Mouse (Mus musculus) cerebellum, adult (tissue): ENCODE measurements around the gene Trim50.

Experiments used
- ATAC-seq: cut with Nextera tagmentation; 2 replicates; pipeline ENCODE4 v1.9.2; 2017; ENCODE audit warnings: mild to moderate bottlenecking, moderate library complexity, mixed read lengths; ENCODE audit not compliant: insufficient number of reproducible peaks, low FRiP score, low TSS enrichment

Gene Trim50

GRCm38 (mm10) chr5:135352995-135353394 is at the start of gene Trim50:
Gene Trim50, plus strand, starts transcription at chr5:135353295.
- no peak for ATAC-seq

- no peak for ATAC-seq
Measured at GRCm38 (mm10) chr5:135306321-135306965, 46.7 kb upstream of the Trim50 start.

- no peak for ATAC-seq
Measured at GRCm38 (mm10) chr5:135316177-135316576, 36.9 kb upstream of the Trim50 start.

GRCm38 (mm10) chr5:135319856-135320255 is 33.2 kb upstream of the Trim50 start:
- ATAC-seq = no peak

- ATAC-seq = no peak
Measured at GRCm38 (mm10) chr5:135322197-135322596, 30.9 kb upstream of the Trim50 start.

GRCm38 (mm10) chr5:135326121-135326659 is 26.9 kb upstream of the Trim50 start:
- ATAC-seq = no peak

- no peak for ATAC-seq
Measured at GRCm38 (mm10) chr5:135329471-135329870, 23.6 kb upstream of the Trim50 start.

GRCm38 (mm10) chr5:135330201-135330600 is 22.9 kb upstream of the Trim50 start:
- no peak for ATAC-seq

GRCm38 (mm10) chr5:135331161-135331560 is 21.9 kb upstream of the Trim50 start:
- ATAC-seq = no peak

- no peak for ATAC-seq
Measured at GRCm38 (mm10) chr5:135337575-135337974, 15.5 kb upstream of the Trim50 start.

GRCm38 (mm10) chr5:135345989-135346388 is 7.1 kb upstream of the Trim50 start:
- ATAC-seq = no peak

- ATAC-seq = no peak
Measured at GRCm38 (mm10) chr5:135346430-135346829, 6.7 kb upstream of the Trim50 start.

GRCm38 (mm10) chr5:135347511-135348011 is 5.5 kb upstream of the Trim50 start:
- ATAC-seq = no peak

GRCm38 (mm10) chr5:135349862-135350261 is 3.2 kb upstream of the Trim50 start, which contains the start of gene Fkbp6:
Gene Fkbp6, minus strand, starts transcription at chr5:135350044.
- ATAC-seq = no peak

- no peak for ATAC-seq
Measured at GRCm38 (mm10) chr5:135351606-135352005, 1.5 kb upstream of the Trim50 start.

GRCm38 (mm10) chr5:135353564-135353963 is 469 bp downstream of the Trim50 start:
- ATAC-seq = no peak

- no peak for ATAC-seq
Measured at GRCm38 (mm10) chr5:135356090-135356489, 3.0 kb downstream of the Trim50 start.

GRCm38 (mm10) chr5:135357556-135357955 is 4.5 kb downstream of the Trim50 start:
- ATAC-seq = no peak

GRCm38 (mm10) chr5:135359772-135360171 is 6.7 kb downstream of the Trim50 start:
- no peak for ATAC-seq

GRCm38 (mm10) chr5:135362572-135362971 is 9.5 kb downstream of the Trim50 start:
- no peak for ATAC-seq

- no peak for ATAC-seq
Measured at GRCm38 (mm10) chr5:135363540-135363939, 10.4 kb downstream of the Trim50 start.

- ATAC-seq = no peak
Measured at GRCm38 (mm10) chr5:135367841-135368240, 14.7 kb downstream of the Trim50 start.
